Mouse (Mus musculus) C2C12 (cell line): ENCODE results near the gene Cacna1a. TPM values are rescaled to one million over a fixed set of nuclear protein-coding genes. Genes with fewer than 3 reads are reported as not detected.

ENCODE experiments used
- H3K27me3 ChIP-seq: one replicate; pipeline ENCODE4 v1.6.1; 2011; ENCODE audit not compliant: control insufficient read depth, insufficient read depth, insufficient read length
- H3K36me3 ChIP-seq: one replicate; pipeline ENCODE4 v1.6.1; 2011; ENCODE audit not compliant: control insufficient read depth, insufficient read depth
- H3K4me3 ChIP-seq: one replicate; pipeline ENCODE4 v1.5.1; 2011; ENCODE audit warnings: mild to moderate bottlenecking, control low read depth; ENCODE audit not compliant: poor library complexity, insufficient read depth, severe bottlenecking
- H3K79me2 ChIP-seq: one replicate; pipeline ENCODE4 v1.6.1; 2011; ENCODE audit not compliant: control insufficient read depth, insufficient read depth
- H3K79me3 ChIP-seq: one replicate; pipeline ENCODE4 v1.6.1; 2011; ENCODE audit warnings: low read depth, control low read depth
- H3ac ChIP-seq: one replicate; pipeline ENCODE3; 2011; ENCODE audit warnings: low read depth; ENCODE audit not compliant: control insufficient read depth, insufficient read length
- CEBPB ChIP-seq: IDR thresholded peaks from one replicate; pipeline ENCODE4 v1.6.1; 2011; ENCODE audit warnings: low read depth, mild to moderate bottlenecking, control low read depth, moderate library complexity
- CTCF ChIP-seq: IDR thresholded peaks from one replicate; pipeline ENCODE4 v1.5.1; 2011; ENCODE audit not compliant: control insufficient read depth, insufficient read depth, insufficient read length
- FOSL1 ChIP-seq: IDR thresholded peaks from one replicate; pipeline ENCODE4 v1.8.0; 2011; ENCODE audit warnings: mild to moderate bottlenecking, low read length; ENCODE audit not compliant: poor library complexity, insufficient read depth, severe bottlenecking
- MAX ChIP-seq: IDR thresholded peaks from one replicate; pipeline ENCODE4 v1.6.1; 2011; ENCODE audit warnings: mild to moderate bottlenecking, control low read depth
- MYOD1 ChIP-seq: IDR thresholded peaks from one replicate; pipeline ENCODE4 v1.6.1; 2011; ENCODE audit warnings: low read depth; ENCODE audit not compliant: control insufficient read depth, insufficient read length
- MYOG ChIP-seq: IDR thresholded peaks from one replicate; pipeline ENCODE4 v1.6.1; 2011; ENCODE audit not compliant: control insufficient read depth, insufficient read length; ENCODE audit errors: extremely low read depth
- USF1 ChIP-seq: IDR thresholded peaks from one replicate; pipeline ENCODE4 v1.6.1; 2011; ENCODE audit warnings: low read depth, mild to moderate bottlenecking, control low read depth, moderate library complexity
- long read RNA-seq, 2 experiments: library from polyadenylated mRNA; unstranded; transcript quantifications; one replicate each; pipeline ENCODE4 v2.0.0; 2019 to 2020
- polyA plus RNA-seq: library from polyadenylated mRNA; unstranded; fragments of >200 nt; fragmentation: generic; extraction: Trizol; gene quantifications from one replicate; pipeline ENCODE4 v1.2.1, GENCODE M21; 2012; ENCODE audit warnings: missing spikeins

Gene Cacna1a
- polyA plus RNA-seq: 3.1 TPM
- long read RNA-seq, experiment 1: 0 reads
- long read RNA-seq, experiment 2, partial matches to known transcripts: 0 of 1 reads
- long read RNA-seq, experiment 2, other reads (novel, unspliced or antisense): 1 of 1 reads

DNA sequence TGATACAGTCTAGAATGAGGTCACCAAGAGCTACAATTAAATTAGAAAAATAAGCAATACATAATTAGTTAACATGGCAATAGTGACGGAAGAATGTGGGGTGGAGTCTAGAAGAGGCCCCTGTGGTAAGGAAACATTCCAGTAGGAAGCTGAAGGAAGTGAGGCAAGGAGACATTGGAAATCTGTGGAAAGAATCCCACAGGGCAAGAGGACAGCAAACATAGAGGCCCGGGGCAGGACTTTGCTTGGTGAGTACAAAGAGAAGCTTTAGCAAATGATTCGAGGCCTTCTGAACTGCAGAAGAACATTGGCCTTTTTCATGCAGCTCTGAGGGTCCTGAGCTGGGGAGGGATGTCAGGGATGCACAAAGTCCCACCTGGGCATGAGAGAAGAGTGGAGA, at the start of gene Cacna1a:
Gene Cacna1a (plus strand): TSS at position 166 of the 400 bp plus-strand sequence.
- Histone ChIP-seq H3K4me3 (no peak within 1 kb of the TSS), H3K27me3 (no peaks in the 10 kb centered on the region)
- TF ChIP-seq MAX (no peak), MYOG (no peak), CTCF (no peak), CEBPB (no peak), MYOD1 (no peak), FOSL1 (no peak), USF1 (no peak)

GRCm38 (mm10) chr8:84338493-84338892, 49.7 kb upstream of the Cacna1a start:
- TF ChIP-seq MYOD1 (no peak), CTCF (no peak), USF1 (no peak), MAX (no peak), CEBPB (no peak), FOSL1 (no peak), MYOG (no peak)
- Histone ChIP-seq H3K4me3 (no peak overlapping the region), H3K27me3 (no peaks in the 10 kb centered on the region)

More for the DNA sequence above, at the start of gene Cacna1a:
- Histone ChIP-seq H3K79me2 (no peaks in the 10 kb centered on the region), H3K36me3 (no peaks in the 10 kb centered on the region), H3K79me3 (no peaks in the 10 kb centered on the region), H3ac (no peak within 1 kb of the TSS)

GRCm38 (mm10) chr8:84339320-84339719, 48.9 kb upstream of the Cacna1a start:
- no peak for TF ChIP-seq CEBPB
- TF ChIP-seq USF1: no peak
- TF ChIP-seq MYOD1: no peak
- no peak for TF ChIP-seq CTCF
- no peak for TF ChIP-seq MAX
- no peak for TF ChIP-seq FOSL1
- TF ChIP-seq MYOG: no peak
- Histone ChIP-seq H3K4me3 (no peak overlapping the region), H3K79me3 (no peaks in the 10 kb centered on the region), H3K36me3 (no peaks in the 10 kb centered on the region), H3ac (no peak overlapping the region), H3K79me2 (no peaks in the 10 kb centered on the region), H3K27me3 (no peaks in the 10 kb centered on the region)

More at GRCm38 (mm10) chr8:84338493-84338892, 49.7 kb upstream of the Cacna1a start:
- Histone ChIP-seq H3K36me3 (no peaks in the 10 kb centered on the region), H3K79me2 (no peaks in the 10 kb centered on the region), H3ac (no peak overlapping the region), H3K79me3 (no peaks in the 10 kb centered on the region)

GRCm38 (mm10) chr8:84339867-84340266, 48.4 kb upstream of the Cacna1a start:
- no peak overlapping the region for H3ac ChIP-seq
- H3K36me3 ChIP-seq: no peaks in the 10 kb centered on the region
- TF ChIP-seq MYOD1 (no peak), USF1 (no peak), FOSL1 (no peak), MYOG (no peak), CEBPB (no peak), MAX (no peak), CTCF (no peak)
- no peaks in the 10 kb centered on the region for H3K79me2 ChIP-seq
- no peaks in the 10 kb centered on the region for H3K79me3 ChIP-seq
- H3K4me3 ChIP-seq: no peak overlapping the region
- no peaks in the 10 kb centered on the region for H3K27me3 ChIP-seq

GRCm38 (mm10) chr8:84340671-84341070, 47.6 kb upstream of the Cacna1a start:
- Histone ChIP-seq H3K79me2 (no peaks in the 10 kb centered on the region), H3K79me3 (no peaks in the 10 kb centered on the region), H3K36me3 (no peaks in the 10 kb centered on the region), H3K27me3 (peaks cover 5% of the 10 kb centered on the region), H3K4me3 (no peak overlapping the region), H3ac (no peak overlapping the region)
- TF ChIP-seq MYOG: no peak
- no peak for TF ChIP-seq MYOD1
- TF ChIP-seq CEBPB: no peak
- no peak for TF ChIP-seq CTCF
- TF ChIP-seq FOSL1: no peak
- no peak for TF ChIP-seq MAX

- H3K27me3 ChIP-seq: peaks cover 9% of the 10 kb centered on the region
- no peaks in the 10 kb centered on the region for H3K79me3 ChIP-seq
- H3ac ChIP-seq: no peak overlapping the region
- no peaks in the 10 kb centered on the region for H3K79me2 ChIP-seq
- no peak overlapping the region for H3K4me3 ChIP-seq
- no peaks in the 10 kb centered on the region for H3K36me3 ChIP-seq
- TF ChIP-seq MYOG (no peak), FOSL1 (no peak), USF1 (no peak), CEBPB (no peak), MYOD1 (no peak), CTCF (no peak), MAX (no peak)
These were observed 42.7 kb upstream of the Cacna1a start for GRCm38 (mm10) chr8:84345493-84345892.
